Mouse (Mus musculus): ENCODE measurements around the gene Dip2b. TPM values are rescaled to one million over a fixed set of nuclear protein-coding genes. Genes with fewer than 3 reads are reported as not detected.

Dip2b gene
- polyA plus RNA-seq, 2 experiments = 2.0 to 2.8 TPM

- DNase-seq (ENCODE audit: low read depth in 3 of 3, low spot score in 3 of 3) (no peak), ATAC-seq (ENCODE audit: insufficient read depth) (no peak)
- no peak overlapping the region for H3K4me2 ChIP-seq (ENCODE audit: low read depth)
- no peak overlapping the region for H3K4me3 ChIP-seq (ENCODE audit: insufficient read depth in 1 of 2, low read depth in 2 of 2, low read length in 2 of 2)
- H3K9ac ChIP-seq (replicated peaks) = no peak overlapping the region
- no peaks in the 10 kb centered on the region for H3K4me1 ChIP-seq (replicated peaks; ENCODE audit: control insufficient read depth in 2 of 2, insufficient read depth in 2 of 2, low read length in 1 of 2)
- no peaks in the 10 kb centered on the region for H3K9me3 ChIP-seq (ENCODE audit: control insufficient read depth, low read length)
- H3K27ac ChIP-seq = no peak overlapping the region
- WGBS (ENCODE audit: insufficient replicate concordance) = 76% methylated on average over 3 of the region's 3 CpGs
- TF ChIP-seq EP300 (IDR thresholded peaks at IDR 0.05; ENCODE audit: low read depth) = no peak
- no peak for TF ChIP-seq CTCF (IDR thresholded peaks at IDR 0.05; ENCODE audit: low read depth)
- no peaks in the 10 kb centered on the region; the same call in 1 of the 2 replicates for H3K36me3 ChIP-seq (replicated peaks; ENCODE audit: control insufficient read depth, insufficient read depth, low read depth)
- H3K27me3 ChIP-seq (ENCODE audit: control insufficient read depth, insufficient read depth, low read length) = no peaks in the 10 kb centered on the region
Observed at GRCm38 (mm10) chr15:100210013-100210412, 171.5 kb downstream of the Dip2b start.

DNA sequence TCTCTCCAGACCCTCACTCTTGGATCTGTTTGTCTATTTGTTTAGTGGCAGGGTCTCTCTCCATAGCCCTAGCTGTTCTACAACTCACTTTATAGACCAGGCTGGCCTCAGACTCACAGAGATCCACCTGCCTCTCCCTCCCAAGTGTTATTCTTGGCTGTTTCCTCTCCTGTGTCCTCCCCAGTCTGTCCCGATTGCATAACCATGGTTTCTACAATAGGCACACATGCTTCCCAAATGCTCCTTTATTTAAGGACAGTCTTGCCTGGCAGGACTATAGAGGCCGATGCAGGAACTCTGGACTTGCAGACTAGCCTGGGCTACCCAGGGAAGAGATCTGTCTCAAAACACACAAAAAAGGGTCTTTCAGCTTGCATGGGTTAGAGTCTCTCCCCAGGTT lies 174.9 kb downstream of the Dip2b start:
- TF ChIP-seq CTCF (IDR thresholded peaks at IDR 0.05; ENCODE audit: low read depth) (no peak), EP300 (IDR thresholded peaks at IDR 0.05; ENCODE audit: low read depth) (no peak)
- DNase-seq (ENCODE audit: low read depth in 3 of 3, low spot score in 3 of 3) (no peak), ATAC-seq (ENCODE audit: insufficient read depth) (no peak)
- no peak overlapping the region for H3K9ac ChIP-seq (replicated peaks)
- no peaks in the 10 kb centered on the region for H3K9me3 ChIP-seq (ENCODE audit: control insufficient read depth, low read length)
- 77% methylated on average over 2 of the region's 2 CpGs for WGBS (ENCODE audit: insufficient replicate concordance)
- H3K36me3 ChIP-seq (replicated peaks; ENCODE audit: control insufficient read depth, insufficient read depth, low read depth) = no peaks in the 10 kb centered on the region; the same call in 1 of the 2 replicates
- H3K4me1 ChIP-seq (replicated peaks; ENCODE audit: control insufficient read depth in 2 of 2, insufficient read depth in 2 of 2, low read length in 1 of 2) = no peaks in the 10 kb centered on the region
- no peak overlapping the region for H3K4me2 ChIP-seq (ENCODE audit: low read depth)
- no peak overlapping the region for H3K4me3 ChIP-seq (ENCODE audit: insufficient read depth in 1 of 2, low read depth in 2 of 2, low read length in 2 of 2)
- H3K27ac ChIP-seq = no peak overlapping the region
- no peaks in the 10 kb centered on the region for H3K27me3 ChIP-seq (ENCODE audit: control insufficient read depth, insufficient read depth, low read length)

DNA sequence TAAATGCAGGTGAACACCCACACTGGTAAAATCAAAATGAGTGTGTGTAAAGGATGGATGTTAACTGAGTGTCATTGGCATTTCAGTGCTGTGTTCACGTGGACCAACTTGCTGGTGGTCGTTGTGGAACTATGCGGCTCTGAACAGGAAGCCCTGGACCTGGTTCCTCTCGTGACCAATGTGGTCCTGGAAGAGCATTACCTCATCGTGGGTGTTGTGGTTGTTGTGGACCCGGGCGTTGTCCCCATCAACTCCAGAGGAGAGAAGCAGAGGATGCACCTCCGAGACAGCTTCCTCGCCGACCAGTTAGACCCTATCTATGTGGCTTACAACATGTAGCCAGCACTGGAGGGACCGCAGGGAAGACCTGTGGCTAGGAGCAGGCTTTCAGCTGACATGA lies 176.6 kb downstream of the Dip2b start:
- Histone ChIP-seq H3K4me2 (ENCODE audit: low read depth) (no peak overlapping the region), H3K9me3 (ENCODE audit: control insufficient read depth, low read length) (no peaks in the 10 kb centered on the region), H3K4me3 (ENCODE audit: insufficient read depth in 1 of 2, low read depth in 2 of 2, low read length in 2 of 2) (no peak overlapping the region), H3K27ac (no peak overlapping the region), H3K36me3 (replicated peaks; ENCODE audit: control insufficient read depth, insufficient read depth, low read depth) (no peaks in the 10 kb centered on the region; the same call in 1 of the 2 replicates), H3K9ac (replicated peaks) (no peak overlapping the region), H3K27me3 (ENCODE audit: control insufficient read depth, insufficient read depth, low read length) (no peaks in the 10 kb centered on the region), H3K4me1 (replicated peaks; ENCODE audit: control insufficient read depth in 2 of 2, insufficient read depth in 2 of 2, low read length in 1 of 2) (no peaks in the 10 kb centered on the region)
- TF ChIP-seq CTCF (IDR thresholded peaks at IDR 0.05; ENCODE audit: low read depth) (no peak), EP300 (IDR thresholded peaks at IDR 0.05; ENCODE audit: low read depth) (no peak)
- WGBS (ENCODE audit: insufficient replicate concordance) = 66% methylated on average over 11 of the region's 11 CpGs
- no peak for ATAC-seq (ENCODE audit: insufficient read depth)
- DNase-seq (ENCODE audit: low read depth in 3 of 3, low spot score in 3 of 3) = no peak

DNA sequence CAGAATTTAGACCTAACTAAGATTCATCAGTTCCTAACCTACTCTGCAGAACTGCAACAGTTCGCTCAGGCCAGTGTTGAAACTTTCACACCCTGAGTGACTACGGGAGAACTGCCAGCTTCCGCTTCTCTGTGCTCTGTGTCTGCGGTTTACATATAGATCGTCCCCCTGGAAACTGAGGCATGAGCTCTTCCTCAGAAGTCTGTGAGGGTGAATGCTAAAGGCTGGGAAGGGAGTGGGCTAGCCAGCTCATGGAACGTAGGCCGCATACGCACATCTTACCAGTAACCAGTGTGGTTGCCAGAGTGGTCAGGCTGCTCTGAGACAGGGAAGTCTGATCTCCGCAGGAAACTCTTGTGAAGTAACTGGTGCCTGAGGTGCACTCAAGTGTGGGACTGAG lies 177.7 kb downstream of the Dip2b start:
- 79% methylated on average over 9 of the region's 9 CpGs for WGBS (ENCODE audit: insufficient replicate concordance)

DNA sequence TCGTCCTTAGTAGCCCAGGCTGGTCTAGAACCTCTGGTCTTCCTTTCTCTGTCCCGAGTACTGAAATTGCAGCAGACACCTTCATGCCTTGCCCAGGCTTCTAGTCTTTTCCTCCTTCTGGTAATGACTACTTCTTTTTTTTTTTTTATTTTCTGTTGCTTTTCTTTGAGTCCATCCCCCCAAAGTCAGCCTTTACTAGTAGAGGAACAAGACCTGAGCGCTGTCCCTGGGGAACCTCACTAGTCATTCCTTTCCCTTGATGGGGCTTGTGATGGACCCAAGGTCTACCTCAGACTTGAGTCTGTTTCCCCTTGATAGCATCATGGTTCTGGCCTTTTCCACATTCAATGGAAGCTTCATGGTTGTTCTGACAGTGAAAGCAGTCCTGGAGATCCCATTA lies 179.6 kb downstream of the Dip2b start:
- Histone ChIP-seq H3K27ac (no peak overlapping the region), H3K9ac (replicated peaks) (no peak overlapping the region), H3K27me3 (ENCODE audit: control insufficient read depth, insufficient read depth, low read length) (no peaks in the 10 kb centered on the region), H3K4me1 (replicated peaks; ENCODE audit: control insufficient read depth in 2 of 2, insufficient read depth in 2 of 2, low read length in 1 of 2) (no peaks in the 10 kb centered on the region), H3K4me2 (ENCODE audit: low read depth) (no peak overlapping the region), H3K36me3 (replicated peaks; ENCODE audit: control insufficient read depth, insufficient read depth, low read depth) (no peaks in the 10 kb centered on the region), H3K4me3 (ENCODE audit: insufficient read depth in 1 of 2, low read depth in 2 of 2, low read length in 2 of 2) (no peak overlapping the region), H3K9me3 (ENCODE audit: control insufficient read depth, low read length) (no peaks in the 10 kb centered on the region)
- ATAC-seq (ENCODE audit: insufficient read depth) (no peak), DNase-seq (ENCODE audit: low read depth in 3 of 3, low spot score in 3 of 3) (no peak)
- TF ChIP-seq EP300 (IDR thresholded peaks at IDR 0.05; ENCODE audit: low read depth) = no peak
- TF ChIP-seq CTCF (IDR thresholded peaks at IDR 0.05; ENCODE audit: low read depth) = no peak
- WGBS (ENCODE audit: insufficient replicate concordance) = 79% methylated on average over 3 of the region's 3 CpGs

More for the DNA sequence above, 177.7 kb downstream of the Dip2b start:
- H3K4me2 ChIP-seq (ENCODE audit: low read depth) = no peak overlapping the region
- H3K27me3 ChIP-seq (ENCODE audit: control insufficient read depth, insufficient read depth, low read length) = no peaks in the 10 kb centered on the region
- no peak overlapping the region for H3K27ac ChIP-seq
- H3K4me1 ChIP-seq (replicated peaks; ENCODE audit: control insufficient read depth in 2 of 2, insufficient read depth in 2 of 2, low read length in 1 of 2) = no peaks in the 10 kb centered on the region
- DNase-seq (ENCODE audit: low read depth in 3 of 3, low spot score in 3 of 3) (no peak), ATAC-seq (ENCODE audit: insufficient read depth) (no peak)
- no peak overlapping the region for H3K4me3 ChIP-seq (ENCODE audit: insufficient read depth in 1 of 2, low read depth in 2 of 2, low read length in 2 of 2)
- H3K36me3 ChIP-seq (replicated peaks; ENCODE audit: control insufficient read depth, insufficient read depth, low read depth) = no peaks in the 10 kb centered on the region; the same call in 1 of the 2 replicates
- no peak overlapping the region for H3K9ac ChIP-seq (replicated peaks)
- TF ChIP-seq CTCF (IDR thresholded peaks at IDR 0.05; ENCODE audit: low read depth) (no peak), EP300 (IDR thresholded peaks at IDR 0.05; ENCODE audit: low read depth) (no peak)
- H3K9me3 ChIP-seq (ENCODE audit: control insufficient read depth, low read length) = no peaks in the 10 kb centered on the region
